Mouse (Mus musculus) cerebellum, postnatal 36 days (tissue): ENCODE measurements around the gene Dennd2a.
"Not testable (repeated sequence)": the region's sequence is repeated elsewhere in the genome, so short reads cannot be mapped to it uniquely, and the experiment has no call there.

Experiments used
- DNase-seq, 2 experiments: peaks; one replicate each; pipeline ENCODE4 v3.0.0; 2021 to 2022; ENCODE audit warnings: mixed read lengths in 2 of 2

The Dennd2a gene

DNA sequence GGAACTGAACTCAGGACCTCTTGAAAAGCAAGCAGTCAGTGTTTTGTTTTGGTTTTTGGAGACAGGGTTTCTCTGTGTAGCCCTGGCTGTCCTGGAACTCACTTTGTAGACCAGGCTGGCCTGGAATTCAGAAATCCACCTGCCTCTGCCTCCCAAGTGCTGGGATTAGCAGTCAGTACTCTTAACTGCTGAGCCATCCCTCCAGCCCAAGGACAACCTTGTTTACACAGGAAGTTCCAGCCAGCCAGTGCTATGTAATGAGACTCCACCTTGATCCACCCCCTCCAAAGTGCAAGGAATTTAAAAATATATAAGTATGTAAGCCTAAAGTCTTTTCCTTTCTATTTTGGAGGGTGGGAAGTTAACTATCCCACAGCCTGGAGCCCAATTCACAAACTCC lies 141.0 kb downstream of the Dennd2a start:
- DNase-seq, result not testable (repeated sequence)

DNA sequence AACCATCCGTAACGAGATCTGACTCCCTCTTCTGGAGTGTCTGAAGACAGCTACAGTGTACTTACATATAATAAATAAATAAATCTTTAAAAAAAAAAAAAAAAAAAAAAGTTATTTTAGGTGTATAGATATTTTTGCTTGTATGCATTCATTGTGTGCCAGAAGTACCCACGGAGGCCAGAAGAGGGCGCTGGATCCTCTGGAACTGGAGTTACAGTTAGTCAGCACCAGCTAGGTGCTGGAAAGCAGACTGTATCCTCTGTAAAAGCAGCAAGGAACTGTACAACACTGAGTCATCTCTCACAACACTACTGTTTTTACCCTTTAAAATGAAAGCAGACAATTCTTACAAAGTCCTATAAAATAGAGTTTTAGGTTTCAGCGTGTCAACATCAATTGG lies 141.9 kb downstream of the Dennd2a start:
- peak; percentile 75 to 76 for DNase-seq

DNA sequence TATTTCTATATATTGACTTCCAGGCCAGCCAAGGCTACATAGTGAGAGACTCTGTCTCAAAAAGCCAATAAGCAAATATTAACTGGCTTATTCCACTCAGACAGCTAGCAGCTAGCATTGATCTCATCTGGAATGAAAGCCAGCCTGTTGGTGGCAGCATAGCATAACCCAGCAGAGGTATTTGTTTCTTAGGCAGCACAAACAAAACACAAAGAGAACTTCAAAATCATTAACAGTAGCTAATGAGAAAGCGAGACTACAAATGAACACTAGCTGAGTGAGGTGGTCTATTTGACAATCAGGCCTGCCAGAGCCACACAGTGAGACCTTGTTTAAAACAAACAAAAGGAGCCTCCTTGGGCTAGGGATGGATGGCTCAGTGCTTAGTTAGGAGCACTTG lies 143.6 kb downstream of the Dennd2a start:
- DNase-seq, result no peak
